Mouse (Mus musculus) neural tube, embryonic 13.5 days (tissue): ENCODE results near the gene Btg1. TPM values are rescaled to one million over a fixed set of nuclear protein-coding genes. Genes with fewer than 3 reads are reported as not detected.

Source experiments
- ATAC-seq: fragments of 200-750 bp; cut with Nextera tagmentation; 2 replicates; pipeline ENCODE4 v1.8.0; 2017; ENCODE audit warnings: low read depth, mild to moderate bottlenecking, moderate TSS enrichment, moderate library complexity
- H3K27ac ChIP-seq: fragments of 300-500 bp; sonication (generic); replicated peaks from 2 replicates; pipeline ENCODE4 v1.5.1; 2015; ENCODE audit warnings: moderate library complexity, mild to moderate bottlenecking, inconsistent platforms
- H3K27me3 ChIP-seq: fragments of 300-500 bp; sonication (generic); 2 replicates; pipeline ENCODE4 v1.6.1; 2015; ENCODE audit warnings: mild to moderate bottlenecking, inconsistent platforms
- H3K36me3 ChIP-seq: fragments of 300-500 bp; sonication (generic); 2 replicates; pipeline ENCODE4 v1.6.1; 2015; ENCODE audit warnings: mild to moderate bottlenecking, inconsistent platforms
- H3K4me1 ChIP-seq: fragments of 300-500 bp; sonication (generic); replicated peaks from 2 replicates; pipeline ENCODE4 v1.6.1; 2015; ENCODE audit warnings: inconsistent platforms
- H3K4me2 ChIP-seq: fragments of 300-500 bp; sonication (generic); 2 replicates; pipeline ENCODE4 v1.6.1; 2015; ENCODE audit warnings: inconsistent platforms, mild to moderate bottlenecking, moderate library complexity
- H3K4me3 ChIP-seq: fragments of 300-500 bp; sonication (generic); 2 replicates; pipeline ENCODE4 v1.5.1; 2015; ENCODE audit warnings: mild to moderate bottlenecking, inconsistent platforms
- H3K9ac ChIP-seq: fragments of 300-500 bp; sonication (generic); 2 replicates; pipeline ENCODE4 v1.6.1; 2015; ENCODE audit warnings: moderate library complexity, mild to moderate bottlenecking, inconsistent platforms
- H3K9me3 ChIP-seq: fragments of 300-500 bp; sonication (generic); 2 replicates; pipeline ENCODE4 v1.6.1; 2016; ENCODE audit warnings: inconsistent platforms
- WGBS: fragments of 180-500 bp; shearing (Covaris S2); methylation state at CpG from one replicate; pipeline ENCODE4 v1.1.7; 2015; 5-methylcytosine and 5-hydroxymethylcytosine counted together
- polyA plus RNA-seq: library from polyadenylated mRNA; unstranded; fragments of >200 nt; fragmentation: Nextera tagmentation; extraction: Ambion mirVana; gene quantifications from 2 replicates; pipeline ENCODE4 v1.2.1, GENCODE M21; 2015

Btg1 gene
- polyA plus RNA-seq, 1 experiment from 2014 or later = 51.6 TPM

GRCm38 (mm10) chr10:96625682-96626081 is 8.9 kb downstream of the Btg1 start:
- ATAC-seq = peak; percentile 14; the same call in 1 of the 2 replicates
- 83% methylated on average over 4 of the region's 4 CpGs for WGBS
- Histone ChIP-seq H3K9ac (peak overlapping the region; percentile 45), H3K4me1 (peaks cover 91% of the 10 kb centered on the region), H3K27ac (no peak overlapping the region), H3K4me2 (peak overlapping the region; percentile 80), H3K9me3 (no peaks in the 10 kb centered on the region), H3K4me3 (peak overlapping the region; percentile 6; the same call in 1 of the 2 replicates), H3K27me3 (no peaks in the 10 kb centered on the region), H3K36me3 (peaks cover 31% of the 10 kb centered on the region)

- peaks cover 91% of the 10 kb centered on the region for H3K4me1 ChIP-seq
- 0 out of 2 replicates have a peak overlapping the region, but pooled peaks have one; percentile 5 for H3K4me2 ChIP-seq
- H3K9ac ChIP-seq = no peak overlapping the region
- H3K9me3 ChIP-seq = no peaks in the 10 kb centered on the region
- no peaks in the 10 kb centered on the region for H3K27me3 ChIP-seq
- H3K4me3 ChIP-seq = no peak overlapping the region
- H3K27ac ChIP-seq = no peak overlapping the region
- H3K36me3 ChIP-seq = peaks cover 31% of the 10 kb centered on the region
- ATAC-seq = no peak
- 94% methylated on average over 10 of the region's 10 CpGs for WGBS
Measured at GRCm38 (mm10) chr10:96626120-96626750, 9.4 kb downstream of the Btg1 start.

- H3K27ac ChIP-seq = no peak overlapping the region
- no peak overlapping the region for H3K4me2 ChIP-seq
- peaks cover 31% of the 10 kb centered on the region for H3K36me3 ChIP-seq
- peaks cover 82% of the 10 kb centered on the region for H3K4me1 ChIP-seq
- no peak overlapping the region for H3K4me3 ChIP-seq
- H3K27me3 ChIP-seq = no peaks in the 10 kb centered on the region
- no peak for ATAC-seq
- H3K9ac ChIP-seq = no peak overlapping the region
- H3K9me3 ChIP-seq = no peaks in the 10 kb centered on the region
- WGBS = 94% methylated on average over 10 of the region's 10 CpGs
Measured at GRCm38 (mm10) chr10:96627332-96627731, 10.5 kb downstream of the Btg1 start.

GRCm38 (mm10) chr10:96628100-96628912 is 11.5 kb downstream of the Btg1 start:
- Histone ChIP-seq H3K27me3 (no peaks in the 10 kb centered on the region), H3K36me3 (peaks cover 25% of the 10 kb centered on the region), H3K27ac (no peak overlapping the region), H3K4me1 (peaks cover 82% of the 10 kb centered on the region), H3K4me3 (no peak overlapping the region), H3K4me2 (no peak overlapping the region), H3K9me3 (no peaks in the 10 kb centered on the region), H3K9ac (no peak overlapping the region)
- ATAC-seq = 0 out of 2 replicates have a peak, but pooled peaks have one; percentile 20
- WGBS = 79% methylated on average over 16 of the region's 16 CpGs

GRCm38 (mm10) chr10:96628913-96629199 is 12.1 kb downstream of the Btg1 start:
- H3K9me3 ChIP-seq = no peaks in the 10 kb centered on the region
- no peak for ATAC-seq
- no peaks in the 10 kb centered on the region for H3K27me3 ChIP-seq
- no peak overlapping the region for H3K4me3 ChIP-seq
- WGBS = 92% methylated on average over 7 of the region's 7 CpGs
- H3K36me3 ChIP-seq = peaks cover 21% of the 10 kb centered on the region
- no peak overlapping the region for H3K4me2 ChIP-seq
- H3K4me1 ChIP-seq = peaks cover 82% of the 10 kb centered on the region
- H3K9ac ChIP-seq = no peak overlapping the region
- no peak overlapping the region for H3K27ac ChIP-seq

GRCm38 (mm10) chr10:96630110-96630509 is 13.3 kb downstream of the Btg1 start:
- Histone ChIP-seq H3K36me3 (peaks cover 19% of the 10 kb centered on the region), H3K27me3 (no peaks in the 10 kb centered on the region), H3K4me2 (no peak overlapping the region), H3K9ac (no peak overlapping the region), H3K4me1 (peaks cover 73% of the 10 kb centered on the region), H3K27ac (no peak overlapping the region), H3K4me3 (no peak overlapping the region), H3K9me3 (no peaks in the 10 kb centered on the region)
- 86% methylated on average over 5 of the region's 5 CpGs for WGBS
- no peak for ATAC-seq

- no peaks in the 10 kb centered on the region for H3K27me3 ChIP-seq
- 0 out of 2 replicates have a peak overlapping the region, but pooled peaks have one; percentile 26 for H3K9ac ChIP-seq
- H3K4me1 ChIP-seq = peaks cover 69% of the 10 kb centered on the region
- H3K9me3 ChIP-seq = no peaks in the 10 kb centered on the region
- peaks cover 19% of the 10 kb centered on the region for H3K36me3 ChIP-seq
- H3K4me3 ChIP-seq = no peak overlapping the region
- H3K27ac ChIP-seq = no peak overlapping the region
- H3K4me2 ChIP-seq = no peak overlapping the region
- ATAC-seq = no peak
- 51% methylated on average over 9 of the region's 9 CpGs for WGBS
Measured at GRCm38 (mm10) chr10:96631066-96631711, 14.4 kb downstream of the Btg1 start.

- Histone ChIP-seq H3K27me3 (no peaks in the 10 kb centered on the region), H3K27ac (no peak overlapping the region), H3K9ac (no peak overlapping the region), H3K4me2 (no peak overlapping the region), H3K4me1 (peaks cover 56% of the 10 kb centered on the region), H3K36me3 (peaks cover 19% of the 10 kb centered on the region), H3K9me3 (no peaks in the 10 kb centered on the region), H3K4me3 (no peak overlapping the region)
- 83% methylated on average over 12 of the region's 12 CpGs for WGBS
- ATAC-seq = no peak
Measured at GRCm38 (mm10) chr10:96632271-96633144, 15.7 kb downstream of the Btg1 start.

GRCm38 (mm10) chr10:96633145-96633516 is 16.3 kb downstream of the Btg1 start:
- peaks cover 50% of the 10 kb centered on the region for H3K4me1 ChIP-seq
- H3K36me3 ChIP-seq = peaks cover 19% of the 10 kb centered on the region
- no peak for ATAC-seq
- no peak overlapping the region for H3K27ac ChIP-seq
- no peaks in the 10 kb centered on the region for H3K9me3 ChIP-seq
- H3K27me3 ChIP-seq = no peaks in the 10 kb centered on the region
- H3K4me2 ChIP-seq = no peak overlapping the region
- no peak overlapping the region for H3K4me3 ChIP-seq
- H3K9ac ChIP-seq = no peak overlapping the region
- WGBS = 77% methylated on average over 4 of the region's 4 CpGs

- Histone ChIP-seq H3K27ac (peak overlapping the region; percentile 46), H3K4me3 (no peak overlapping the region), H3K4me2 (no peak overlapping the region), H3K9ac (no peak overlapping the region), H3K36me3 (peaks cover 6% of the 10 kb centered on the region; the same call in 1 of the 2 replicates), H3K9me3 (no peaks in the 10 kb centered on the region), H3K4me1 (peaks cover 33% of the 10 kb centered on the region), H3K27me3 (no peaks in the 10 kb centered on the region)
- 4% methylated on average over 4 of the region's 4 CpGs for WGBS
- ATAC-seq = no peak
Measured at GRCm38 (mm10) chr10:96635472-96635871, 18.7 kb downstream of the Btg1 start.

- H3K9me3 ChIP-seq = no peaks in the 10 kb centered on the region
- H3K9ac ChIP-seq = no peak overlapping the region
- 95% methylated on average over 2 of the region's 2 CpGs for WGBS
Measured at GRCm38 (mm10) chr10:96638477-96638876, 21.7 kb downstream of the Btg1 start.

More at GRCm38 (mm10) chr10:96638477-96638876, 21.7 kb downstream of the Btg1 start:
- Histone ChIP-seq H3K36me3 (no peaks in the 10 kb centered on the region), H3K27ac (no peak overlapping the region), H3K4me2 (no peak overlapping the region), H3K27me3 (no peaks in the 10 kb centered on the region), H3K4me1 (peaks cover 14% of the 10 kb centered on the region), H3K4me3 (no peak overlapping the region)
- no peak for ATAC-seq
